Mouse (Mus musculus): Measurements from ENCODE around the gene Vamp4. TPM values are rescaled to one million over a fixed set of nuclear protein-coding genes. Genes with fewer than 3 reads are reported as not detected.

Gene Vamp4
- total and polyA plus RNA-seq, 2 experiments from 2014 or later = 34.9 to 79.1 TPM

DNA sequence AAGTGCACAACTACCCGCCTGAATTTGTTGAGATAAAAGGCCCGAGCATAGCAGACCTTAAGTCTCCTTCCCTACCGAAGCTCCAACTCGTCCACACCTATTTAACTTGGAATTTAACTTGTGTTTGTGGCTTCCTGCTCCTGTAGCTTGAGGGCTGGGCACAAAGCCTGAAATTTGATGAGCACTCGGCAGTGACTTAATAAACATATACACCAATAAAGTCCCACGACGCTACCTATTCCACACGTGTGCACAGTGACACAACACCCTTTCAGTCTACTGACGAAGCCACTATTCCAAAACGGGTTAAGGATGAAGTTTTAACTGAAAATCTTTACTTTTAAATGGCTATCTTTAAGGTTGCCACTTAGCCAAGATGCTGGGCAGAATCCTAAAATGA lies 22.7 kb upstream of the Vamp4 start:
- Histone ChIP-seq H3K27ac (ENCODE audit: low read depth, low read length) (no peak overlapping the region), H3K36me3 (ENCODE audit: insufficient read depth) (peaks cover 25% of the 10 kb centered on the region), H3K27me3 (ENCODE audit: insufficient read depth, low read length) (no peaks in the 10 kb centered on the region), H3K4me1 (ENCODE audit: insufficient read depth) (peaks cover 7% of the 10 kb centered on the region), H3K4me3 (ENCODE audit: low read depth, low read length) (peak overlapping the region; percentile 48), H3K4me2 (ENCODE audit: low read depth) (peak overlapping the region; percentile 91), H3K9ac (peak overlapping the region; percentile 70), H3K9me3 (ENCODE audit: low read length) (no peaks in the 10 kb centered on the region)
- WGBS = 12% methylated on average over 10 of the region's 10 CpGs
- no peak for TF ChIP-seq CTCF (IDR thresholded peaks at IDR 0.05; ENCODE audit: low read depth)
- DNase-seq (no peak), ATAC-seq (no peak)

DNA sequence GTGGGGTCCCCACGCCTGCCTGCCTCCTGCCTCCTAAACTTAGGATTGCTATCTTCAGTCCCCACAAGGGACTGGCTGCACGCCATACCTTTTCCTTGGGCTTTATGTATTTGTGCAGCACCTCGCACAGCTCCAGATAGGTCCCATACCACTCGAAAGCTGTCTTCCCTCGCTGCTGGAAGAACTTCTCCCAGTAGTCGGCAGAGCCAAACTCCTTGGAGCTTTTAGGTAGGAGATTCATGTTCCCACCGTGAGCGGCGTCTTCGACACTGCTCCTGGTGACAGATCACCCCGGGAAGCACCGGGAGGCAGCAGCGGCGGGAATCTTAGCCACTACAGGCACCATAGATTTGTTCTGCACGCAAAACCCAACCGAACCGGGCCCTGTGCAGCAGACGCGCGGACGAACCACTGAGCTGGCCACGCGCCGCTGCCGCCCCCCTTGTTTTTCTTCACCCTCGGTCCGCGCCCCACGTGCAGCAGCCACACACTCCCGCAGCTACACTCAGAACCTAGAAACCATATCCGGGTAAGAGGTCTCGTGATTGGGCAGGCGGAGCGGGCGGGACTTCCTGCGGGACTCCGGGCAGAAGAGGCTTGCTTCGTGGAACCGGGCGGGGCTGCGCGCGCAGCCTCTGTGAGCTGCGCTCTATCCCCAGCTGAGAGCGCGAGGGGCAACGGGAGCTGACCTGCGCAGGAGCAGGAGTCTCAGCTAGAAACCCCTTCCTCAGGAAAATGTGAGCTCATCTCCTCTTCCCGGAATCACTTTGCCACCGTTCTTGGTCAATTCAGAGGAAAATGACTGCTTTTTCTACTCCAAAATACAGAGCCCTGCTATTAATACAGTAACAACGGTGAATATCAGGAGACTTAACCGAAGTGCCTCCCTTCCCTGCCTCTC lies 22.0 kb upstream of the Vamp4 start, which contains the start of gene Mettl13:
Gene Mettl13 (minus strand): TSS at position 536 of the 901 bp plus-strand sequence.
- Histone ChIP-seq H3K27ac (ENCODE audit: low read depth, low read length) (peak within 1 kb of the TSS; percentile 41), H3K4me1 (ENCODE audit: insufficient read depth) (peaks cover 7% of the 10 kb centered on the region), H3K36me3 (ENCODE audit: insufficient read depth) (peaks cover 19% of the 10 kb centered on the region), H3K4me2 (ENCODE audit: low read depth) (peak within 1 kb of the TSS; percentile 91), H3K27me3 (ENCODE audit: insufficient read depth, low read length) (no peaks in the 10 kb centered on the region), H3K4me3 (ENCODE audit: low read depth, low read length) (peak within 1 kb of the TSS; percentile 48), H3K9me3 (ENCODE audit: low read length) (no peaks in the 10 kb centered on the region), H3K9ac (peak within 1 kb of the TSS; percentile 70)
- DNase-seq (peak; percentile 97), ATAC-seq (peak; percentile 100)
- 2% methylated on average over 52 of the region's 52 CpGs for WGBS
- peak; percentile 34 for TF ChIP-seq CTCF (IDR thresholded peaks at IDR 0.05; ENCODE audit: low read depth)

DNA sequence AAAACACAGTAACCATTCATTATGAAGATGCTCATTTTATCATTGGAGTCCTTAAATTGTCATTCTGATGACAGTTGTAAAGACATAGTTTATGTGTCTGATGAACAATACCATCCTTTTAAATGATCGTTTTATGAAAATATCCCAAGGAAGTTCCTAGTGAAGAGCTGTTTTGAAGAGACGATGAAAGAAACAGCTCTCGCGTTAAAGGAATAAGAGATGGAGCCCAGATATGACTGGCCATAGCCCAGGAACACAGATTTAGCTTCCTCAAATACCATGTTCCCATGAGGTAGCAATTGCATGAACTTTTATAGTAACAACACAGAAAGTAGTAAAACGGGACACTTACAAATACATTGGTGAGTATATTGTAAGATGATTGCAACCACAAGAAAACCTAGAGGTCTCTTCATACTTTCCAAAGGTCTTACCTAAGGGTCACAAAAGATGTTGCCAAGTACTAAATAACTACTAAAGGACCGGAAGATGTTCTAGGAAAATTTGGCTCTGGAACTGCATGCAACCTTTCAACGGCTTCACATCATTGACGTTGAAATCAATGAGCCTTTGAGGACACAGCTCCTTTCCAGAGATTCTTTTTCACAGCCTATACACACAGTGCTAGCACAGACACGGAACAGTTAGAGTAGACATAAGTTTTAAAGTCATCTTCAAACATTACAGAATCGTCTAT lies 21.2 kb upstream of the Vamp4 start:
- Histone ChIP-seq H3K36me3 (ENCODE audit: insufficient read depth) (peaks cover 14% of the 10 kb centered on the region), H3K4me1 (ENCODE audit: insufficient read depth) (peaks cover 7% of the 10 kb centered on the region), H3K4me2 (ENCODE audit: low read depth) (peak overlapping the region; percentile 91), H3K9ac (peak overlapping the region; percentile 70), H3K27ac (ENCODE audit: low read depth, low read length) (peak overlapping the region; percentile 41), H3K4me3 (ENCODE audit: low read depth, low read length) (peak overlapping the region; percentile 48), H3K9me3 (ENCODE audit: low read length) (no peaks in the 10 kb centered on the region), H3K27me3 (ENCODE audit: insufficient read depth, low read length) (no peaks in the 10 kb centered on the region)
- WGBS = 67% methylated on average over 10 of the region's 10 CpGs
- no peak for ATAC-seq
- TF ChIP-seq CTCF (IDR thresholded peaks at IDR 0.05; ENCODE audit: low read depth) = no peak
- no peak for DNase-seq

DNA sequence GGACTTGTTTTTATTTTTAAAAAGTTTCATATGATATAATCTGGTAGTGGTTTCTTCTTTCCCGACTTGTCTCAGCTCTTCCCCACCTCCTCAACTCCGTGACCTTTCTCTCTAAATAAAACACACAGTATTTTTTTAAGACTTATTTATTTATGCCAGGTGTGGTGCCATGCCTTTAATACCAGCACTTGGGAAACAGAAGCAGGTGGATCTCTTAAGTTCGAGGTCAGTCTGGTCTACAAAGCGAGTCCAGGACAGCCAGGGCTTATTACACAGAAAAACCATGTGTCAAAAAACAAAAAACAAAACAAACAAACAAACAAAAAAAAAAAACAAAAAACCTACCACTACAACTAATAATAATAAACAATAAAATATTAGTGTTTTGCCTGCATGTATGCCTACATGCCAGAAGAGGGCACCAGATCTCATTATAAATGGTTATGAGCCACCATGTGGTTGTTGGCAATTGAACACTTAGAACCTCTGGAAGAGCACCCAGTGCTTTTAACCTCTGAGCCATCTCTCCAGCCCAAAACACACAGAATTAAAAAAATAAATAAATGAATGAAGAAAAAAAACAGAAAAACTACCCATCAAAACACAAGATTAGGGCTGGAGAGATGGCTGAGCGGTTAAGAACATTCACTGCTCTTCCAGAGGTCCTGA lies 20.6 kb upstream of the Vamp4 start:
- peak; percentile 60 for DNase-seq
- Histone ChIP-seq H3K36me3 (ENCODE audit: insufficient read depth) (peaks cover 10% of the 10 kb centered on the region), H3K4me1 (ENCODE audit: insufficient read depth) (peaks cover 7% of the 10 kb centered on the region), H3K4me2 (ENCODE audit: low read depth) (no peak overlapping the region), H3K9ac (no peak overlapping the region), H3K4me3 (ENCODE audit: low read depth, low read length) (no peak overlapping the region), H3K27me3 (ENCODE audit: insufficient read depth, low read length) (no peaks in the 10 kb centered on the region), H3K9me3 (ENCODE audit: low read length) (no peaks in the 10 kb centered on the region), H3K27ac (ENCODE audit: low read depth, low read length) (no peak overlapping the region)
- WGBS = 81% methylated on average over 5 of the region's 5 CpGs
- no peak for ATAC-seq
- peak; percentile 74 for TF ChIP-seq CTCF (IDR thresholded peaks at IDR 0.05; ENCODE audit: low read depth)

DNA sequence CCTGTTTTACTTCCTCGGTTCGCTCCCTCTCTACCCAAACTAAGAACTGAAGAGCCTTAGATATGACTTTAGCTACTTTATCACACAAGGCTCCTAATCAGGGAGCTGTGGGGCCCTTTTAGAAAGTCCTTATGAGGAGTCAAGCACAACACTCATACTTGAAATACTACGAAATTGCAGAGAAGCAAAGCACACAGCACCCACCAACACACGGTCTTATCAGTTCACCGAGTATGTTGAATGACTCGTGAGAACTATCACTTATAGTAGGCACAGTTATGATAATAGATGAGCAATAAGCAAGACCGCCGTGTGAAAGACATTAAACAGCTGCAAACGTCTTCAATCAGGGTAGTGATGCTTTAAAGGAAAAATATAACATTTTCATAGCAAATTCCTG lies 17.4 kb upstream of the Vamp4 start:
- H3K4me2 ChIP-seq (ENCODE audit: low read depth) = no peak overlapping the region
- H3K27ac ChIP-seq (ENCODE audit: low read depth, low read length) = no peak overlapping the region
- H3K4me3 ChIP-seq (ENCODE audit: low read depth, low read length) = no peak overlapping the region
- ATAC-seq = no peak
- no peak overlapping the region for H3K9ac ChIP-seq
- no peak for DNase-seq
- WGBS = 88% methylated on average over 9 of the region's 9 CpGs
- no peaks in the 10 kb centered on the region for H3K36me3 ChIP-seq (ENCODE audit: insufficient read depth)
- no peaks in the 10 kb centered on the region for H3K27me3 ChIP-seq (ENCODE audit: insufficient read depth, low read length)
- H3K9me3 ChIP-seq (ENCODE audit: low read length) = no peaks in the 10 kb centered on the region
- no peaks in the 10 kb centered on the region for H3K4me1 ChIP-seq (ENCODE audit: insufficient read depth)
- no peak for TF ChIP-seq CTCF (IDR thresholded peaks at IDR 0.05; ENCODE audit: low read depth)

DNA sequence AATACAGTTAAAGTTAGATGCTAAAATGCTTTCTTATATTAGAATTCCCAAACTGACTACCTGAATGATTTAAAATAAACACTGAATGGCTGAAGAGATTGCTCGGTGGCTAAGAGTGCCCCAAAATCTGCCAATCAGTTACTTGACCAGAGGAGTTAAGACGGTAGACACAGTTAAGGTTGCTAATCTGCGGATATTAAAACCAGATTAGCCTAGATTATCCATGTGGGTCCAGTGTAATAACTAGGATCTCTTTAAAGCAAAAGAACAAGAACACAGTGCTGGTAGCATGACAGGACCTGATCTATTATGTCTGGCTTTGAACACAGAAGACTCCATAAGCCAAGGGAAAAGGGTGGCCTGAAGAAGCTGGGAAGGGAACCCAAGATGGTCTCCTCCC lies 16.1 kb upstream of the Vamp4 start:
- 85% methylated on average over 3 of the region's 3 CpGs for WGBS
- no peaks in the 10 kb centered on the region for H3K4me1 ChIP-seq (ENCODE audit: insufficient read depth)
- H3K9me3 ChIP-seq (ENCODE audit: low read length) = no peaks in the 10 kb centered on the region
- DNase-seq (no peak), ATAC-seq (no peak)
- no peaks in the 10 kb centered on the region for H3K27me3 ChIP-seq (ENCODE audit: insufficient read depth, low read length)
- no peaks in the 10 kb centered on the region for H3K36me3 ChIP-seq (ENCODE audit: insufficient read depth)
- TF ChIP-seq CTCF (IDR thresholded peaks at IDR 0.05; ENCODE audit: low read depth) = no peak
- no peak overlapping the region for H3K9ac ChIP-seq
- no peak overlapping the region for H3K4me3 ChIP-seq (ENCODE audit: low read depth, low read length)
- H3K27ac ChIP-seq (ENCODE audit: low read depth, low read length) = no peak overlapping the region
- no peak overlapping the region for H3K4me2 ChIP-seq (ENCODE audit: low read depth)
